Mouse (Mus musculus): ENCODE results near the gene Poc1a. TPM values are rescaled to one million over a fixed set of nuclear protein-coding genes. Genes with fewer than 3 reads are reported as not detected.
A peak's percentile ranks its signal among the peaks of the same experiment; 100 is the strongest.

Gene Poc1a
- total and polyA plus RNA-seq, 2 experiments from 2014 or later, result 7.6 to 14.3 TPM

DNA sequence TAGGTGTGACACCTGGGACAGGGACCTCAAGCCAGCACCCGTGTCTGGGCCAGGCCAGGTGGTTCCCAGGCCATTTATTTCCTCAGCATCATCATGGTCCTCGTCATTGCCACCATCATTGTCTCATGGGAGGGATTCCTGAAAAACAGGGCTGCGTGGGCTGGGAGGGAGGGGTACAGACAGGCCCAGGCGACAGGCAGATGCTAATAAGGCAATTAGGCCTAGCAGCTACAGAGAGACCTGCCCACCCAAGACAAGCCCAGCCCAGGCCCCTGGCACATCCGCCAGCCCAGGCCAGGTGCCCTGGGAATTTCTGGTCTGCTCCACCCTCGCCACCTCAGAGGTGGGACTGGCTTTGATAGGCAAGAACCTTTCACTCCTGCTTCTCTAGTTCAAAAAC lies 78.4 kb downstream of the Poc1a start:
- H3K9me3 ChIP-seq (ENCODE audit: low read length), result no peaks in the 10 kb centered on the region
- no peak overlapping the region for H3K9ac ChIP-seq
- H3K36me3 ChIP-seq (ENCODE audit: insufficient read depth), result no peaks in the 10 kb centered on the region
- DNase-seq, result no peak
- WGBS, result 49% methylated on average over 6 of the region's 6 CpGs
- no peak for TF ChIP-seq CTCF (IDR thresholded peaks at IDR 0.05; ENCODE audit: low read depth)
- H3K4me2 ChIP-seq (ENCODE audit: low read depth), result no peak overlapping the region
- H3K4me3 ChIP-seq (ENCODE audit: low read depth, low read length), result no peak overlapping the region
- no peak overlapping the region for H3K27ac ChIP-seq (ENCODE audit: low read depth, low read length)
- H3K27me3 ChIP-seq (ENCODE audit: insufficient read depth, low read length), result no peaks in the 10 kb centered on the region
- ATAC-seq, result no peak
- H3K4me1 ChIP-seq (ENCODE audit: insufficient read depth), result no peaks in the 10 kb centered on the region

DNA sequence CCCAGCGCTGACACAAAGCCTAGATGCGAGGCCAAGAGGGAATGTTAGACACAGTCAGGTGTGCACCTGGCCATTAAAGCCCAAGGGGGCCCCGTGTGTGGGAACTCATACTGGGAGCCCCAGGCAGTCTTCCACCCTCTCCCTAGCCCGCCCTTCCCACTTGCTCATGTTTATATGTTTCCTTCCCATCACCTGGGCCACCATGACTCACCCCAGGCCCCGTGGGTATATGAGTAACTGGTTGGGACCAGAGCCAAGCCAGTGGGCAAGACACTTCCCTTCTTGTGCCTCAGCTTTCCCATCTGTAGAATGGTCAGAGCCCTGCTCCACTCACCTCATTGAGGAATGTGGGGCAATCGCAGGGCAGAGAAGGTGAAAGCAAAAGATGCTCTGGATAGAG lies 80.3 kb downstream of the Poc1a start:
- Histone ChIP-seq H3K4me2 (ENCODE audit: low read depth) (no peak overlapping the region), H3K4me1 (ENCODE audit: insufficient read depth) (no peaks in the 10 kb centered on the region), H3K9ac (no peak overlapping the region), H3K27me3 (ENCODE audit: insufficient read depth, low read length) (no peaks in the 10 kb centered on the region), H3K36me3 (ENCODE audit: insufficient read depth) (no peaks in the 10 kb centered on the region), H3K4me3 (ENCODE audit: low read depth, low read length) (no peak overlapping the region), H3K9me3 (ENCODE audit: low read length) (no peaks in the 10 kb centered on the region), H3K27ac (ENCODE audit: low read depth, low read length) (no peak overlapping the region)
- 90% methylated on average over 6 of the region's 6 CpGs for WGBS
- ATAC-seq (no peak), DNase-seq (no peak)
- TF ChIP-seq CTCF (IDR thresholded peaks at IDR 0.05; ENCODE audit: low read depth), result no peak

DNA sequence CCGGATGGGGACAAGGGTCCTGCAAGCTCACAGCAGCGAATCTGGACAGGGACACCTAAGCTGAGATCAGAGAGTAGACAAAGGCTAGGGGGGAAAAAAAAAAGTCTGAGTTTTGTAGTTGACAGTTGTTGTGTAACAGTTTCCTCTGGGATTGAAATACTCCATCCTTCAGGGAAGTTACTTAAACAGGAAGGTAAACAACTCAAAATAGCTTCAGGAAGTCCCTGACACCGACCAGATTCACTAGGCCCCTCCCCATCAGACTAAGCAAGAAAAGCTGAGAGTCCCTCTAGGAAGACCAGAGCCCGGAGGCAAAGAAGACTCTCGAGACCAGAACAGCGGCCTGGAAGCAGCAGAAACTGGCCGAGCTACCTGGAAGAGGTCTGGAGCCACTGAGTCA lies 84.5 kb downstream of the Poc1a start:
- Histone ChIP-seq H3K27me3 (ENCODE audit: insufficient read depth, low read length) (no peaks in the 10 kb centered on the region), H3K9ac (no peak overlapping the region), H3K4me1 (ENCODE audit: insufficient read depth) (peaks cover 2% of the 10 kb centered on the region), H3K9me3 (ENCODE audit: low read length) (no peaks in the 10 kb centered on the region), H3K36me3 (ENCODE audit: insufficient read depth) (no peaks in the 10 kb centered on the region), H3K4me3 (ENCODE audit: low read depth, low read length) (no peak overlapping the region), H3K4me2 (ENCODE audit: low read depth) (no peak overlapping the region), H3K27ac (ENCODE audit: low read depth, low read length) (no peak overlapping the region)
- TF ChIP-seq CTCF (IDR thresholded peaks at IDR 0.05; ENCODE audit: low read depth), result no peak
- ATAC-seq (no peak), DNase-seq (no peak)
- 80% methylated on average over 7 of the region's 7 CpGs for WGBS

DNA sequence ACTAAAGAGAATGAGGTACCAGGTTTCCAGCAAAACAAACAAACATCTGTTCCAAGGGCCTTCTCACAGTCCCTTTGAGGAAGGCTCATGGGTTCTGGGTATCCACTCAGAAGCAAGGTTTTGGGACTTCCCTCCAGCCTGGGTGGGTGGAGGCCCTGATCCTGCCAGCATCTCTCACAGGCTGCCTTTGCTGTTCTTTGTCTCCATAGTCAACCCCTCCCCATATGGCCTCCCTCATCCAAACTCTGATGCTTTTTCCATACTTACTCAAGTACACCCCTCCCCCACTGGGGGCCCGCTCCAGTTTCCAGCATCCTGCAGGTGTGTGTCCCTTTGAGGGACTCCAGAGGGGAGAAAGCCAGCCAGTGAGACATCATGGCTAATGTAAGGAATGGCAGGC lies 85.3 kb downstream of the Poc1a start:
- Histone ChIP-seq H3K4me3 (ENCODE audit: low read depth, low read length) (no peak overlapping the region), H3K27ac (ENCODE audit: low read depth, low read length) (no peak overlapping the region), H3K4me1 (ENCODE audit: insufficient read depth) (peaks cover 8% of the 10 kb centered on the region), H3K27me3 (ENCODE audit: insufficient read depth, low read length) (no peaks in the 10 kb centered on the region), H3K4me2 (ENCODE audit: low read depth) (no peak overlapping the region), H3K9me3 (ENCODE audit: low read length) (no peaks in the 10 kb centered on the region), H3K36me3 (ENCODE audit: insufficient read depth) (no peaks in the 10 kb centered on the region), H3K9ac (no peak overlapping the region)
- ATAC-seq (no peak), DNase-seq (no peak)
- no peak for TF ChIP-seq CTCF (IDR thresholded peaks at IDR 0.05; ENCODE audit: low read depth)
- 56% methylated on average over 1 of the region's 1 CpGs for WGBS

DNA sequence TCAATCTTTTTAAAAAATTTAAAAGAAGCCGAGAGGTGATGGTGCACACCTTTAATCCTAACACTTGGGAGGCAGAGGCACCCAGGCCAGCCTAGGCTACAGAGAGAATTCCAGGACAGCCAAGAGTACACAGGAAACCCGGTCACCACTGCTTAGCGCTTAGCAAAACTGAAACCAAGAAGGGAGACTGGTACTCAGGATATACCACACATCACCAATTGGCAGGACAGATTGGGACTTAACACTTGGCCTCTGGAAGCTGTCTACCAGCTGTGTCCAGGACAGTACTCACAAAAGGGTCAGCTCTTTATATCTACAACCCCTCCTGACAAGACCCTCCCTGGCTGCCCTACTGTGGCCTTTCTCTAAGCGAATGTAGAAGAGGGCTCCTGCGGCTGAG lies 86.1 kb downstream of the Poc1a start:
- Histone ChIP-seq H3K4me2 (ENCODE audit: low read depth) (peak overlapping the region; percentile 98), H3K9ac (peak overlapping the region; percentile 85), H3K4me3 (ENCODE audit: low read depth, low read length) (peak overlapping the region; percentile 78), H3K27me3 (ENCODE audit: insufficient read depth, low read length) (no peaks in the 10 kb centered on the region), H3K9me3 (ENCODE audit: low read length) (no peaks in the 10 kb centered on the region), H3K27ac (ENCODE audit: low read depth, low read length) (no peak overlapping the region; the same call in 1 of the 2 replicates), H3K36me3 (ENCODE audit: insufficient read depth) (peaks cover 4% of the 10 kb centered on the region; the same call in 1 of the 2 replicates), H3K4me1 (ENCODE audit: insufficient read depth) (peaks cover 16% of the 10 kb centered on the region)
- DNase-seq (no peak), ATAC-seq (no peak)
- WGBS, result 19% methylated on average over 5 of the region's 5 CpGs
- TF ChIP-seq CTCF (IDR thresholded peaks at IDR 0.05; ENCODE audit: low read depth), result no peak

DNA sequence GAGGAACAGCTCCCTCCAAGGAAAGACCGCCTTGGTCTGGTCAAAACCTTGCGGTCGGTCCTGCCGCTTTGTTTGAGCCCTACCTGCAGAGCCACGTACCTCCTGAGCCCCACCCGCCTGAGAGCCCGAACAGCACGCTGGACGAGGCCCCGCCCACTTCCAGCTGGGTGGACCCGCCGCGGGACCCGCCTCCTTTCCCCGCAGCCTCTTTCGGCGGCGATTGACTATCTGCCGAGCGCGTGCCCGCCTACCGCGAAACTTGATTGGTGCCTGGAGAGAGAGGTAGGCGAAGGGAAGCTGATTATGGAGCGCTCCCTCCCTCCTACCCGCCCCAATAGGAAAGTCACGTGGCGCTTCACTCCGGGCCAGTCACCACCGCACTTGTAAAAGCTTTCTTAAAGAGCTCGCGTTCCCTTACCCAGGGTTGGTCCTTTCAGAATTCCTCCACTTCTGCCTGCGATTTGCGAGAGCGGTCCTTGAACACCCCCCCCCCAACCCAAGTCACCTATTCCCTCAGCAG lies 86.8 kb downstream of the Poc1a start:
- H3K4me1 ChIP-seq (ENCODE audit: insufficient read depth), result peaks cover 20% of the 10 kb centered on the region
- WGBS, result 2% methylated on average over 35 of the region's 36 CpGs
- no peak for TF ChIP-seq CTCF (IDR thresholded peaks at IDR 0.05; ENCODE audit: low read depth)
- H3K36me3 ChIP-seq (ENCODE audit: insufficient read depth), result peaks cover 8% of the 10 kb centered on the region
- H3K27ac ChIP-seq (ENCODE audit: low read depth, low read length), result peak overlapping the region; percentile 98
- peak overlapping the region; percentile 98 for H3K4me2 ChIP-seq (ENCODE audit: low read depth)
- no peaks in the 10 kb centered on the region for H3K27me3 ChIP-seq (ENCODE audit: insufficient read depth, low read length)
- H3K9me3 ChIP-seq (ENCODE audit: low read length), result no peaks in the 10 kb centered on the region
- H3K9ac ChIP-seq, result peak overlapping the region; percentile 85
- ATAC-seq (peak; percentile 95), DNase-seq (peak; percentile 97)
- H3K4me3 ChIP-seq (ENCODE audit: low read depth, low read length), result peak overlapping the region; percentile 78

DNA sequence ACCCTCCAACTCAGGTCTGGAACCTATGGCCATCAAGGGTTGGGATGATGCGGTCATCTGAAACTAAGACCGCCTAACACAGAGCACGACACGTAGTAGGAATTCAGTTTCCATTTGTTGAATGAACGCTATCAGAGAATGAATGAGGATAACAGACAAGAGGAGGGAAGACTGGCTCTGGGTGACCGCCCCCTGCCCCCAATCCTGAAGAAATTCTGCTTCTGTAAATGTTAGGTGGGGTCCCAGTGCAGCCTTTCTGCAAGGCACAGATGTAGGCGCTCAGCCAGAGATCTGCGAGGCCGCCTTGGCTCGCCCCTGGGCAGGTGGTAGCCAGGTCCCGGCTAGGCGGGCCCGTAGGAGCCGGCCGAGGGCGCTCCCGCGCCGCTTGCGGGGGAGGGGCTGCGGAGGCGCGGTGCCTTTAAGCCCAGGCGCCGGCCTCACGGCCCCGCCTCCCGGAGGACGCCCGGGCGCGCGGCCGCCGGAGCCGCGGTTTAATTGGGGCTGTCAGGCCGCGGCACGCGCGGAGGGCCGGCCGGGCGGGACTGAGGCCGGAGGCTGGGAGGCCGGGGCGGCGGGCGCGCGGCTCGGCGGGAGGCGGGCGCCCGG lies 87.4 kb downstream of the Poc1a start, which contains the start of gene Dusp7:
Dusp7 (plus strand) TSS at position 521 of the 606 bp plus-strand sequence.
- peaks cover 20% of the 10 kb centered on the region for H3K4me1 ChIP-seq (ENCODE audit: insufficient read depth)
- H3K9ac ChIP-seq, result peak within 1 kb of the TSS; percentile 85
- H3K27me3 ChIP-seq (ENCODE audit: insufficient read depth, low read length), result no peaks in the 10 kb centered on the region
- no peaks in the 10 kb centered on the region for H3K9me3 ChIP-seq (ENCODE audit: low read length)
- peak within 1 kb of the TSS; percentile 98 for H3K27ac ChIP-seq (ENCODE audit: low read depth, low read length)
- peak; percentile 88 for DNase-seq
- peak; percentile 73 for ATAC-seq
- peaks cover 13% of the 10 kb centered on the region for H3K36me3 ChIP-seq (ENCODE audit: insufficient read depth)
- H3K4me3 ChIP-seq (ENCODE audit: low read depth, low read length), result peak within 1 kb of the TSS; percentile 78
- H3K4me2 ChIP-seq (ENCODE audit: low read depth), result peak within 1 kb of the TSS; percentile 98
- TF ChIP-seq CTCF (IDR thresholded peaks at IDR 0.05; ENCODE audit: low read depth), result no peak
- WGBS, result 1% methylated on average over 39 of the region's 57 CpGs
